Mouse (Mus musculus): ENCODE results near the gene Lgr4. TPM values are rescaled to one million over a fixed set of nuclear protein-coding genes. Genes with fewer than 3 reads are reported as not detected.
A peak's percentile ranks its signal among the peaks of the same experiment; 100 is the strongest.

The Lgr4 gene
- polyA plus RNA-seq, 1 experiment from 2014 or later, result 14.0 TPM

- Histone ChIP-seq H3K27me3 (ENCODE audit: control insufficient read depth, insufficient read depth, low read length) (no peaks in the 10 kb centered on the region), H3K4me3 (ENCODE audit: low read depth, low read length) (peak overlapping the region; percentile 69), H3K4me1 (ENCODE audit: control insufficient read depth, insufficient read depth, low read length) (peaks cover 11% of the 10 kb centered on the region; the same call in 1 of the 2 replicates), H3K27ac (ENCODE audit: low read depth, low read length) (peak overlapping the region; percentile 81), H3K36me3 (ENCODE audit: control insufficient read depth, insufficient read depth, low read length) (peaks cover 8% of the 10 kb centered on the region), H3K9ac (ENCODE audit: low read depth, low read length) (peak overlapping the region; percentile 87), H3K4me2 (peak overlapping the region; percentile 85), H3K9me3 (replicated peaks; ENCODE audit: control insufficient read depth, low read length) (no peaks in the 10 kb centered on the region)
- WGBS (ENCODE audit: insufficient replicate concordance), result 1% methylated on average over 30 of the region's 34 CpGs
- ATAC-seq (replicated peaks; ENCODE audit: insufficient number of reproducible peaks, low FRiP score, low TSS enrichment), result peak; percentile 79
Observed at GRCm38 (mm10) chr2:109891031-109891430, 26.4 kb upstream of the Lgr4 start.

GRCm38 (mm10) chr2:109891471-109891870 is 26.0 kb upstream of the Lgr4 start:
- Histone ChIP-seq H3K9ac (ENCODE audit: low read depth, low read length) (peak overlapping the region; percentile 87), H3K4me2 (peak overlapping the region; percentile 85), H3K36me3 (ENCODE audit: control insufficient read depth, insufficient read depth, low read length) (peaks cover 11% of the 10 kb centered on the region), H3K27me3 (ENCODE audit: control insufficient read depth, insufficient read depth, low read length) (no peaks in the 10 kb centered on the region), H3K4me1 (ENCODE audit: control insufficient read depth, insufficient read depth, low read length) (peaks cover 11% of the 10 kb centered on the region; the same call in 1 of the 2 replicates), H3K9me3 (replicated peaks; ENCODE audit: control insufficient read depth, low read length) (no peaks in the 10 kb centered on the region), H3K4me3 (ENCODE audit: low read depth, low read length) (peak overlapping the region; percentile 69), H3K27ac (ENCODE audit: low read depth, low read length) (peak overlapping the region; percentile 81)
- no peak for ATAC-seq (replicated peaks; ENCODE audit: insufficient number of reproducible peaks, low FRiP score, low TSS enrichment)
- 42% methylated on average over 4 of the region's 4 CpGs for WGBS (ENCODE audit: insufficient replicate concordance)

- Histone ChIP-seq H3K27ac (ENCODE audit: low read depth, low read length) (no peak overlapping the region), H3K27me3 (ENCODE audit: control insufficient read depth, insufficient read depth, low read length) (no peaks in the 10 kb centered on the region), H3K4me3 (ENCODE audit: low read depth, low read length) (no peak overlapping the region), H3K4me2 (no peak overlapping the region), H3K4me1 (ENCODE audit: control insufficient read depth, insufficient read depth, low read length) (peaks cover 11% of the 10 kb centered on the region; the same call in 1 of the 2 replicates), H3K36me3 (ENCODE audit: control insufficient read depth, insufficient read depth, low read length) (peaks cover 21% of the 10 kb centered on the region), H3K9me3 (replicated peaks; ENCODE audit: control insufficient read depth, low read length) (no peaks in the 10 kb centered on the region), H3K9ac (ENCODE audit: low read depth, low read length) (no peak overlapping the region)
- ATAC-seq (replicated peaks; ENCODE audit: insufficient number of reproducible peaks, low FRiP score, low TSS enrichment), result no peak
- 79% methylated on average over 7 of the region's 7 CpGs for WGBS (ENCODE audit: insufficient replicate concordance)
Observed at GRCm38 (mm10) chr2:109896311-109896710, 21.1 kb upstream of the Lgr4 start.

- Histone ChIP-seq H3K4me3 (ENCODE audit: low read depth, low read length) (no peak overlapping the region), H3K36me3 (ENCODE audit: control insufficient read depth, insufficient read depth, low read length) (peaks cover 3% of the 10 kb centered on the region), H3K27me3 (ENCODE audit: control insufficient read depth, insufficient read depth, low read length) (no peaks in the 10 kb centered on the region), H3K4me2 (no peak overlapping the region), H3K4me1 (ENCODE audit: control insufficient read depth, insufficient read depth, low read length) (peaks cover 3% of the 10 kb centered on the region; the same call in 1 of the 2 replicates), H3K27ac (ENCODE audit: low read depth, low read length) (no peak overlapping the region), H3K9ac (ENCODE audit: low read depth, low read length) (no peak overlapping the region), H3K9me3 (replicated peaks; ENCODE audit: control insufficient read depth, low read length) (no peaks in the 10 kb centered on the region)
- ATAC-seq (replicated peaks; ENCODE audit: insufficient number of reproducible peaks, low FRiP score, low TSS enrichment), result no peak
- WGBS (ENCODE audit: insufficient replicate concordance), result 57% methylated on average over 7 of the region's 7 CpGs
Observed at GRCm38 (mm10) chr2:109902869-109903268, 14.6 kb upstream of the Lgr4 start.

- ATAC-seq (replicated peaks; ENCODE audit: insufficient number of reproducible peaks, low FRiP score, low TSS enrichment), result no peak; the same call in 1 of the 2 replicates
- 1% methylated on average over 7 of the region's 7 CpGs for WGBS (ENCODE audit: insufficient replicate concordance)
- peaks cover 3% of the 10 kb centered on the region for H3K36me3 ChIP-seq (ENCODE audit: control insufficient read depth, insufficient read depth, low read length)
- H3K9ac ChIP-seq (ENCODE audit: low read depth, low read length), result no peak overlapping the region
- no peaks in the 10 kb centered on the region for H3K27me3 ChIP-seq (ENCODE audit: control insufficient read depth, insufficient read depth, low read length)
- no peak overlapping the region for H3K4me2 ChIP-seq
- H3K4me3 ChIP-seq (ENCODE audit: low read depth, low read length), result no peak overlapping the region
- peaks cover 3% of the 10 kb centered on the region; the same call in 1 of the 2 replicates for H3K4me1 ChIP-seq (ENCODE audit: control insufficient read depth, insufficient read depth, low read length)
- no peaks in the 10 kb centered on the region for H3K9me3 ChIP-seq (replicated peaks; ENCODE audit: control insufficient read depth, low read length)
- H3K27ac ChIP-seq (ENCODE audit: low read depth, low read length), result no peak overlapping the region
Observed at GRCm38 (mm10) chr2:109904171-109904821, 13.2 kb upstream of the Lgr4 start.

- Histone ChIP-seq H3K9me3 (replicated peaks; ENCODE audit: control insufficient read depth, low read length) (no peaks in the 10 kb centered on the region), H3K4me3 (ENCODE audit: low read depth, low read length) (no peak overlapping the region), H3K36me3 (ENCODE audit: control insufficient read depth, insufficient read depth, low read length) (no peaks in the 10 kb centered on the region), H3K4me1 (ENCODE audit: control insufficient read depth, insufficient read depth, low read length) (no peaks in the 10 kb centered on the region), H3K9ac (ENCODE audit: low read depth, low read length) (no peak overlapping the region), H3K27me3 (ENCODE audit: control insufficient read depth, insufficient read depth, low read length) (no peaks in the 10 kb centered on the region), H3K27ac (ENCODE audit: low read depth, low read length) (no peak overlapping the region), H3K4me2 (no peak overlapping the region)
- peak; percentile 85 for ATAC-seq (replicated peaks; ENCODE audit: insufficient number of reproducible peaks, low FRiP score, low TSS enrichment)
- WGBS (ENCODE audit: insufficient replicate concordance), result 36% methylated on average over 2 of the region's 2 CpGs
Observed at GRCm38 (mm10) chr2:109909122-109909521, 8.3 kb upstream of the Lgr4 start.

GRCm38 (mm10) chr2:109912216-109912615 is 5.2 kb upstream of the Lgr4 start:
- Histone ChIP-seq H3K9ac (ENCODE audit: low read depth, low read length) (no peak overlapping the region), H3K27ac (ENCODE audit: low read depth, low read length) (no peak overlapping the region), H3K9me3 (replicated peaks; ENCODE audit: control insufficient read depth, low read length) (no peaks in the 10 kb centered on the region), H3K36me3 (ENCODE audit: control insufficient read depth, insufficient read depth, low read length) (no peaks in the 10 kb centered on the region), H3K4me3 (ENCODE audit: low read depth, low read length) (no peak overlapping the region), H3K4me1 (ENCODE audit: control insufficient read depth, insufficient read depth, low read length) (0 out of 2 replicates have a peak, but pooled peaks cover 3% of the 10 kb centered on the region), H3K27me3 (ENCODE audit: control insufficient read depth, insufficient read depth, low read length) (no peaks in the 10 kb centered on the region), H3K4me2 (no peak overlapping the region)
- ATAC-seq (replicated peaks; ENCODE audit: insufficient number of reproducible peaks, low FRiP score, low TSS enrichment), result no peak
- WGBS (ENCODE audit: insufficient replicate concordance), result 86% methylated on average over 8 of the region's 8 CpGs

- WGBS (ENCODE audit: insufficient replicate concordance), result 76% methylated on average over 12 of the region's 12 CpGs
Observed at GRCm38 (mm10) chr2:109912766-109913165, 4.7 kb upstream of the Lgr4 start.

GRCm38 (mm10) chr2:109913241-109913640 is 4.2 kb upstream of the Lgr4 start:
- Histone ChIP-seq H3K4me1 (ENCODE audit: control insufficient read depth, insufficient read depth, low read length) (0 out of 2 replicates have a peak, but pooled peaks cover 3% of the 10 kb centered on the region), H3K27me3 (ENCODE audit: control insufficient read depth, insufficient read depth, low read length) (no peaks in the 10 kb centered on the region), H3K4me2 (no peak overlapping the region), H3K9me3 (replicated peaks; ENCODE audit: control insufficient read depth, low read length) (no peaks in the 10 kb centered on the region), H3K36me3 (ENCODE audit: control insufficient read depth, insufficient read depth, low read length) (no peaks in the 10 kb centered on the region), H3K4me3 (ENCODE audit: low read depth, low read length) (no peak overlapping the region), H3K9ac (ENCODE audit: low read depth, low read length) (no peak overlapping the region), H3K27ac (ENCODE audit: low read depth, low read length) (no peak overlapping the region)
- ATAC-seq (replicated peaks; ENCODE audit: insufficient number of reproducible peaks, low FRiP score, low TSS enrichment), result no peak
- 51% methylated on average over 8 of the region's 8 CpGs for WGBS (ENCODE audit: insufficient replicate concordance)

More at GRCm38 (mm10) chr2:109912766-109913165, 4.7 kb upstream of the Lgr4 start:
- Histone ChIP-seq H3K27ac (ENCODE audit: low read depth, low read length) (no peak overlapping the region), H3K4me2 (no peak overlapping the region), H3K4me3 (ENCODE audit: low read depth, low read length) (no peak overlapping the region), H3K9me3 (replicated peaks; ENCODE audit: control insufficient read depth, low read length) (no peaks in the 10 kb centered on the region), H3K36me3 (ENCODE audit: control insufficient read depth, insufficient read depth, low read length) (no peaks in the 10 kb centered on the region), H3K9ac (ENCODE audit: low read depth, low read length) (no peak overlapping the region), H3K27me3 (ENCODE audit: control insufficient read depth, insufficient read depth, low read length) (no peaks in the 10 kb centered on the region), H3K4me1 (ENCODE audit: control insufficient read depth, insufficient read depth, low read length) (0 out of 2 replicates have a peak, but pooled peaks cover 3% of the 10 kb centered on the region)
- no peak for ATAC-seq (replicated peaks; ENCODE audit: insufficient number of reproducible peaks, low FRiP score, low TSS enrichment)

Measured in heart, embryonic 11.5 days (tissue).